Mouse (Mus musculus) E14TG2a.4 (cell line): Measurements from ENCODE around the gene Sgsm1.

ENCODE experiments used
- CTCF ChIP-seq: conservative IDR thresholded peaks from 2 replicates; pipeline ENCODE4 v1.5.1; 2014; ENCODE audit warnings: low read length
- POU5F1 ChIP-seq: IDR thresholded peaks from 2 replicates; pipeline ENCODE4 v1.6.1; 2014; ENCODE audit warnings: low read length, borderline replicate concordance

- no peak for TF ChIP-seq CTCF
- TF ChIP-seq POU5F1 = no peak
Measured at GRCm38 (mm10) chr5:113225686-113226435, 84.7 kb downstream of the Sgsm1 start.
